Mouse (Mus musculus): ENCODE data around the gene Dennd2a.

GRCm38 (mm10) chr6:39423686-39424085, 134.0 kb downstream of the Dennd2a start:
- TF ChIP-seq CTCF (IDR thresholded peaks at IDR 0.05; ENCODE audit: borderline replicate concordance, extremely low read depth, insufficient read depth, insufficient read length) (no peak), POLR2A (IDR thresholded peaks at IDR 0.05; ENCODE audit: borderline replicate concordance, extremely low read depth, insufficient read depth, insufficient read length, poor library complexity, severe bottlenecking) (no peak)

Measured in brain, embryonic 14.5 days (tissue).